Mouse (Mus musculus) CH12.LX (cell line): ENCODE data around the gene Dll3. TPM values are rescaled to one million over a fixed set of nuclear protein-coding genes. Genes with fewer than 3 reads are reported as not detected.

Experiments
- DNase-seq: peaks from one replicate; pipeline ENCODE4 v3.0.0-alpha.2; 2013; ENCODE audit errors: extremely low read depth
- H3K27ac ChIP-seq: 2 replicates; pipeline ENCODE4 v1.5.1; 2012; ENCODE audit warnings: low read depth, mild to moderate bottlenecking, control low read depth, moderate library complexity; ENCODE audit not compliant: insufficient read depth
- H3K27me3 ChIP-seq: replicated peaks from 2 replicates; pipeline ENCODE3; 2012; ENCODE audit warnings: inconsistent platforms
- H3K36me3 ChIP-seq, 2 experiments: replicated peaks in 1 of 2; 2 replicates each; pipeline versions ENCODE3 to v1.6.1; 2012; ENCODE audit warnings: inconsistent platforms in 1 of 2, low read length in 1 of 2, mild to moderate bottlenecking in 1 of 2, mixed read lengths in 1 of 2, moderate library complexity in 1 of 2; ENCODE audit not compliant: control insufficient read depth in 1 of 2, insufficient read depth in 1 of 2
- H3K4me1 ChIP-seq, 2 experiments: 2 replicates each; pipeline ENCODE4 v1.6.1; 2012; ENCODE audit warnings: inconsistent platforms in 1 of 2, moderate library complexity in 1 of 2; ENCODE audit not compliant: insufficient read depth in 2 of 2, control insufficient read depth in 1 of 2
- H3K4me2 ChIP-seq: 2 replicates; pipeline ENCODE4 v1.6.1; 2012; ENCODE audit warnings: low read depth, mild to moderate bottlenecking, control low read depth; ENCODE audit not compliant: poor library complexity, insufficient read depth, severe bottlenecking
- H3K4me3 ChIP-seq, 3 experiments: fragments of 150-350 bp in 1 of 3; sonication (generic) in 1 of 3; replicated peaks in 1 of 3; 2 replicates each; pipeline versions ENCODE3 to v1.5.1; 2011 to 2012; ENCODE audit warnings: low read depth in 2 of 3, low read length in 2 of 3, mild to moderate bottlenecking in 2 of 3, moderate library complexity in 2 of 3, control low read depth in 1 of 3, improper control_type of control experiment in 1 of 3, inconsistent platforms in 1 of 3, mixed read lengths in 1 of 3; ENCODE audit not compliant: poor library complexity in 1 of 3
- H3K79me2 ChIP-seq: replicated peaks from 2 replicates; pipeline ENCODE4 v1.6.1; 2012; ENCODE audit warnings: mild to moderate bottlenecking, moderate library complexity; ENCODE audit not compliant: control insufficient read depth, poor library complexity, insufficient read depth, severe bottlenecking; ENCODE audit errors: extremely low read depth
- H3K9ac ChIP-seq: 2 replicates; pipeline ENCODE4 v1.6.1; 2012; ENCODE audit warnings: low read depth, mild to moderate bottlenecking, control low read depth, moderate library complexity; ENCODE audit not compliant: insufficient read depth
- H3K9me3 ChIP-seq: replicated peaks from 2 replicates; pipeline ENCODE3; 2012; ENCODE audit warnings: low read length, inconsistent platforms, mixed read lengths
- CHD1 ChIP-seq: IDR thresholded peaks from 2 replicates; pipeline ENCODE4 v1.6.1; 2012; ENCODE audit warnings: low read depth, low read length, improper control_type of control experiment, inconsistent platforms
- E2F4 ChIP-seq: IDR thresholded peaks from 2 replicates; pipeline ENCODE4 v1.6.1; 2011; ENCODE audit warnings: low read depth, low read length, improper control_type of control experiment; ENCODE audit not compliant: insufficient replicate concordance
- EP300 ChIP-seq: IDR thresholded peaks from 2 replicates; pipeline ENCODE4 v1.6.1; 2011; ENCODE audit warnings: low read length, improper control_type of control experiment
- GABPA ChIP-seq: IDR thresholded peaks from 2 replicates; pipeline ENCODE4 v1.6.1; 2012; ENCODE audit warnings: low read depth, low read length, improper control_type of control experiment, inconsistent platforms; ENCODE audit not compliant: insufficient replicate concordance
- HCFC1 ChIP-seq: IDR thresholded peaks from 2 replicates; pipeline ENCODE4 v1.6.1; 2012; ENCODE audit warnings: low read depth, mild to moderate bottlenecking, inconsistent platforms, low read length, improper control_type of control experiment
- JUN ChIP-seq: IDR thresholded peaks from 2 replicates; pipeline ENCODE4 v1.6.1; 2011; ENCODE audit warnings: low read depth, mild to moderate bottlenecking, low read length, improper control_type of control experiment, moderate library complexity; ENCODE audit not compliant: insufficient read depth
- MEF2A ChIP-seq: IDR thresholded peaks from 2 replicates; pipeline ENCODE4 v1.6.1; 2014; ENCODE audit warnings: low read depth, mild to moderate bottlenecking, inconsistent platforms, low read length, improper control_type of control experiment, borderline replicate concordance
- MXI1 ChIP-seq: IDR thresholded peaks from 2 replicates; pipeline ENCODE4 v1.6.1; 2011; ENCODE audit warnings: mild to moderate bottlenecking, low read depth, low read length, improper control_type of control experiment
- MYC ChIP-seq: IDR thresholded peaks from 2 replicates; pipeline ENCODE4 v1.6.1; 2011; ENCODE audit warnings: low read depth, mild to moderate bottlenecking, improper control_type of control experiment, low read length
- NELFE ChIP-seq: IDR thresholded peaks from 2 replicates; pipeline ENCODE4 v1.6.1; 2011; ENCODE audit warnings: low read depth, low read length, improper control_type of control experiment
- NRF1 ChIP-seq: IDR thresholded peaks from 2 replicates; pipeline ENCODE4 v1.6.1; 2014; ENCODE audit warnings: low read depth, mild to moderate bottlenecking, inconsistent platforms, low read length, improper control_type of control experiment, moderate library complexity
- PAX5 ChIP-seq: IDR thresholded peaks from 2 replicates; pipeline ENCODE4 v1.6.1; 2012; ENCODE audit warnings: low read length, inconsistent platforms, mixed read lengths
- RAD21 ChIP-seq: IDR thresholded peaks from 2 replicates; pipeline ENCODE4 v1.6.1; 2011; ENCODE audit warnings: low read depth, mild to moderate bottlenecking, low read length, improper control_type of control experiment, moderate library complexity
- RCOR1 ChIP-seq: conservative IDR thresholded peaks from 2 replicates; pipeline ENCODE4 v1.6.1; 2012; ENCODE audit warnings: low read depth, mild to moderate bottlenecking, inconsistent platforms, low read length, improper control_type of control experiment
- USF1 ChIP-seq: IDR thresholded peaks from 2 replicates; pipeline ENCODE4 v1.6.1; 2014; ENCODE audit warnings: low read depth, mild to moderate bottlenecking, inconsistent platforms, low read length, improper control_type of control experiment
- ZKSCAN1 ChIP-seq: IDR thresholded peaks from 2 replicates; pipeline ENCODE4 v1.6.1; 2012; ENCODE audit warnings: low read depth, inconsistent platforms, low read length, improper control_type of control experiment, borderline replicate concordance
- ZMIZ1 ChIP-seq: IDR thresholded peaks from 2 replicates; pipeline ENCODE4 v1.6.1; 2012; ENCODE audit warnings: low read depth, mild to moderate bottlenecking, inconsistent platforms, low read length, improper control_type of control experiment
- dilution Hi-C: fragments of 300-500 bp; cut with MboI; formaldehyde crosslinking; loops from 2 replicates; pipeline ENCODE4 v1.14.3; 2020; ENCODE audit warnings: low sequenced_read_pairs; ENCODE audit not compliant: extremely low pct_unique_long_range_greater_than_20kb, extremely low pct_ligation_motif_present
- in situ Hi-C: fragments of 300-500 bp; cut with MboI; formaldehyde crosslinking; loops from 3 replicates; pipeline ENCODE4 v1.14.3; 2019; ENCODE audit warnings: low sequenced_read_pairs, low pct_ligation_motif_present, low pct_unique_long_range_greater_than_20kb, mixed read lengths
- polyA plus RNA-seq: library from polyadenylated mRNA; unstranded; fragments of >175 nt; gene quantifications from 2 replicates; pipeline ENCODE4 v1.2.1, GENCODE M21; 2012; ENCODE audit warnings: low read depth; ENCODE audit not compliant: insufficient read length
- total RNA-seq, 2 experiments: library from RNA; depleted of rRNA; stranded (reverse); fragments of 300-350 nt in 1 of 2; fragments of >200 nt in 1 of 2; gene quantifications; 2 replicates each; pipeline ENCODE4 v1.2.3; 2012 to 2014

The Dll3 gene
- total and polyA plus RNA-seq, 3 experiments: 0.11 to 0.29 TPM; not detected in 1

DNA sequence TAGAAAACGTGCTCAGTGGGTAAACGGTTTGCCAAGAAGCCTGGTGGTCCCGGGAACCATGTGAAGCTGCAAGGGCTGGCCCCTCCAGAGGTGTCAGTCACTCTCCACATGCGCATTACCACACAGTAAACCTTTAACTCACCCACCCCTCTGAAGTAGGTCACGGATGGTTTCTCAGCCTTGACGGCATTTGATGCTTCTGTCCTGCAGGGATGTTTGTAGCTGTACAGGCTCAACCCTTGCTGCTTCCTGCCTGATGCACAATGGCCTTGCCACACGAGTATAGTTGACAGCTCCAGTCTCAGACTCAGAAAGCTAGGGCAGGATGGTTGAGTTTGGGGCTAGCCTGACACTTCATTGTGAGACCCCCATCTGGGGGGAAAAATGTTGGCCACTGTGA, 21.4 kb downstream of the Dll3 start:
- TF ChIP-seq ZMIZ1 (no peak), EP300 (no peak), E2F4 (no peak), NELFE (no peak), ZKSCAN1 (no peak), RAD21 (no peak), RCOR1 (no peak)
- Histone ChIP-seq H3K9ac (no peak overlapping the region), H3K36me3 (no peaks in the 10 kb centered on the region), H3K27ac (no peak overlapping the region), H3K9me3 (no peaks in the 10 kb centered on the region), H3K4me2 (no peak overlapping the region), H3K27me3 (peaks cover 14% of the 10 kb centered on the region), H3K79me2 (no peaks in the 10 kb centered on the region), H3K4me1 (peaks cover 0 to 2% of the 10 kb centered on the region in 2 experiments; a peak in 1 of 4 replicates), H3K4me3 (no peak overlapping the region)
- no peak for DNase-seq
- dilution Hi-C loops: no loop called here
- in situ Hi-C loops: no loop called here

DNA sequence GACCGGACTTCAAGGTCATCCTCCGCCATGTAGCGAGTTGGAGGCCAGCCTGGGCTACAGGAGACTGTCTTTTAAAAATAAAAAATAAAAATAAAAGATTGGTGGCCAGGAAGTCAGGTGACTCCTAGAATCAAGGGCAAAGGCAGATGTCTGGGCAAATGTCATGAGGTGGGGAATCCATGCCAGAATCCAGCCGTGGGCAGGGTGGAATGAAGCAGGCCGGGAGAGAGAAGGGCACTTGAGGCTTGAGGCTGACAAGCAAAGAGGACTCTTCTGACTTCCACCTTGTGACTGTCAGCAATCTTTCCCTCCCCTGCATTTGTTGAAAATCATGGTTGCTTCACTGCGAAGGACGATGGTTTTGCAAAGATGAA, 23.8 kb downstream of the Dll3 start:
- H3K4me1 ChIP-seq: peaks cover 0 to 2% of the 10 kb centered on the region in 2 experiments; a peak in 1 of 4 replicates
- H3K36me3 ChIP-seq: no peaks in the 10 kb centered on the region
- dilution Hi-C loops: no loop called here
- H3K27me3 ChIP-seq: peaks cover 25% of the 10 kb centered on the region
- peak overlapping the region; percentile 74; the same call in 1 of the 2 replicates for H3K9ac ChIP-seq
- H3K4me3 ChIP-seq: peak overlapping the region in 2 of 3 experiments; percentile 74 to 77
- no peak for DNase-seq
- H3K79me2 ChIP-seq: no peaks in the 10 kb centered on the region
- in situ Hi-C loops: no loop called here
- no peak overlapping the region for H3K27ac ChIP-seq
- H3K9me3 ChIP-seq: peaks cover under 1% of the 10 kb centered on the region
- TF ChIP-seq CHD1 (no peak), PAX5 (no peak), ZKSCAN1 (no peak), MEF2A (no peak), HCFC1 (no peak), USF1 (no peak), MYC (no peak), JUN (no peak), NRF1 (no peak), MXI1 (no peak), NELFE (no peak), GABPA (no peak)
- H3K4me2 ChIP-seq: peak overlapping the region; percentile 47
